Mouse (Mus musculus): ENCODE measurements around the gene Fhad1.
"Not testable (repeated sequence)": the region's sequence is repeated elsewhere in the genome, so short reads cannot be mapped to it uniquely, and the experiment has no call there.

GRCm38 (mm10) chr4:141994062-141994471 lies 20.8 kb downstream of the Fhad1 start:
- not testable (repeated sequence) for TF ChIP-seq POLR2A (IDR thresholded peaks at IDR 0.05; ENCODE audit: borderline replicate concordance, low read depth, low read length); CTCF (IDR thresholded peaks at IDR 0.05; ENCODE audit: low read depth, low read length)

Data from bone marrow macrophage, adult 2 months (primary cell).